Mouse (Mus musculus): ENCODE measurements around the gene Ndufc1. TPM values are rescaled to one million over a fixed set of nuclear protein-coding genes. Genes with fewer than 3 reads are reported as not detected.
A peak's percentile ranks its signal among the peaks of the same experiment; 100 is the strongest.

Ndufc1 gene
- polyA plus RNA-seq, 1 experiment = 44.9 TPM

DNA sequence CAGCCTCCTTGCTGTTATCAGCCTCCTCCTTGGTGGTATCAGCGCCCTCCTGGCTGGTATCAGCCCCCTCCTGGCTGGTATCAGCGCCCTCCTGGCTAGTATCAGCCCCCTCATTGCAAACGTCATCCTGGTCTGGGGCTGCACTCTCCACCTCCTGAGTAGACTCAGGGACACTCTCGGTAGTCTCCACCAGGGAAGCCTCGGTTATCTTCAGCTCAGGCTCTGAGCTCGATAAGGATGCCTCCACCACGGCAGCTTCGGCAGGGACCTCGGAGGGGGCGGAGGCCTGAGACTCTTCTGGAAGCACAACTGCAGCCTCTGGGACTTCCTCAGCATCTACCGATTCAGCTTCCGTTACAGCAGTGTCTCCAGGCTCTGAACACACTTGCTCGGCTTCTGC, 19.9 kb downstream of the Ndufc1 start:
- no peaks in the 10 kb centered on the region for H3K36me3 ChIP-seq (ENCODE audit: control insufficient read depth, insufficient read depth, low read length)
- no peak for TF ChIP-seq CTCF (IDR thresholded peaks at IDR 0.05; ENCODE audit: extremely low read depth, insufficient read depth, insufficient read length, insufficient replicate concordance)
- no peak for TF ChIP-seq POLR2A (IDR thresholded peaks at IDR 0.05; ENCODE audit: low read depth, low read length)
- H3K27me3 ChIP-seq (ENCODE audit: control insufficient read depth, insufficient read depth, low read length) = no peaks in the 10 kb centered on the region
- DNase-seq (ENCODE audit: low read depth in 1 of 2, low spot score in 2 of 2) = no peak
- 7% methylated on average over 13 of the region's 13 CpGs for WGBS
- peak overlapping the region; percentile 9; the same call in 1 of the 2 replicates for H3K4me3 ChIP-seq (ENCODE audit: extremely low read depth, insufficient read depth, insufficient read length)
- no peak overlapping the region for H3K27ac ChIP-seq (ENCODE audit: insufficient read depth, low read length)
- H3K4me1 ChIP-seq (ENCODE audit: control insufficient read depth, insufficient read depth, insufficient read length) = peaks cover 3% of the 10 kb centered on the region

- no peaks in the 10 kb centered on the region for H3K36me3 ChIP-seq (ENCODE audit: control insufficient read depth, insufficient read depth, low read length)
- WGBS = 89% methylated on average over 8 of the region's 8 CpGs
- H3K27ac ChIP-seq (ENCODE audit: insufficient read depth, low read length) = no peak overlapping the region
- no peaks in the 10 kb centered on the region for H3K27me3 ChIP-seq (ENCODE audit: control insufficient read depth, insufficient read depth, low read length)
- H3K4me1 ChIP-seq (ENCODE audit: control insufficient read depth, insufficient read depth, insufficient read length) = peaks cover 3% of the 10 kb centered on the region
- H3K4me3 ChIP-seq (ENCODE audit: extremely low read depth, insufficient read depth, insufficient read length) = no peak overlapping the region
- TF ChIP-seq CTCF (IDR thresholded peaks at IDR 0.05; ENCODE audit: extremely low read depth, insufficient read depth, insufficient read length, insufficient replicate concordance) = no peak
- TF ChIP-seq POLR2A (IDR thresholded peaks at IDR 0.05; ENCODE audit: low read depth, low read length) = no peak
- DNase-seq (ENCODE audit: low read depth in 1 of 2, low spot score in 2 of 2) = no peak
Observed at GRCm38 (mm10) chr3:51387868-51388381, 20.9 kb downstream of the Ndufc1 start.

DNA sequence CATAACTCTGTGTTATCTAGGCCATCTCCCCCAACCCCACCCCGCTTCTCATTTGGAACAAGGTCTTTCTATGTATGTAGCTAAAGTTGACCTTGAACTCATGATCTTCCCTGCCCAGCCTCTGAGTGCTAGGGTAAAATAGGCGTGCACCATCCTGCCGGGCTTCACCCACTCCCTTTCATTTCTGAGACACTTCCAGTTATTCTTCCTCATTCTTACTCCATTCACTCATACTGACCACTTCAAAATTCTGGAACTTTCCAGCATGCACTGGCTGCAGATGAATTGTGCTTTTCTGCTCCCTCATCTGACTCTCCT, 21.7 kb downstream of the Ndufc1 start:
- WGBS = 82% methylated on average over 3 of the region's 3 CpGs
- no peak for DNase-seq (ENCODE audit: low read depth in 1 of 2, low spot score in 2 of 2)
- no peak for TF ChIP-seq CTCF (IDR thresholded peaks at IDR 0.05; ENCODE audit: extremely low read depth, insufficient read depth, insufficient read length, insufficient replicate concordance)
- TF ChIP-seq POLR2A (IDR thresholded peaks at IDR 0.05; ENCODE audit: low read depth, low read length) = no peak
- no peaks in the 10 kb centered on the region for H3K36me3 ChIP-seq (ENCODE audit: control insufficient read depth, insufficient read depth, low read length)
- H3K4me3 ChIP-seq (ENCODE audit: extremely low read depth, insufficient read depth, insufficient read length) = no peak overlapping the region
- H3K27ac ChIP-seq (ENCODE audit: insufficient read depth, low read length) = no peak overlapping the region
- H3K27me3 ChIP-seq (ENCODE audit: control insufficient read depth, insufficient read depth, low read length) = no peaks in the 10 kb centered on the region
- H3K4me1 ChIP-seq (ENCODE audit: control insufficient read depth, insufficient read depth, insufficient read length) = peaks cover 3% of the 10 kb centered on the region

- peaks cover 3% of the 10 kb centered on the region for H3K4me1 ChIP-seq (ENCODE audit: control insufficient read depth, insufficient read depth, insufficient read length)
- 76% methylated on average over 12 of the region's 12 CpGs for WGBS
- no peak overlapping the region for H3K4me3 ChIP-seq (ENCODE audit: extremely low read depth, insufficient read depth, insufficient read length)
- no peak overlapping the region for H3K27ac ChIP-seq (ENCODE audit: insufficient read depth, low read length)
- H3K36me3 ChIP-seq (ENCODE audit: control insufficient read depth, insufficient read depth, low read length) = no peaks in the 10 kb centered on the region
- TF ChIP-seq CTCF (IDR thresholded peaks at IDR 0.05; ENCODE audit: extremely low read depth, insufficient read depth, insufficient read length, insufficient replicate concordance) (no peak), POLR2A (IDR thresholded peaks at IDR 0.05; ENCODE audit: low read depth, low read length) (no peak)
- no peaks in the 10 kb centered on the region for H3K27me3 ChIP-seq (ENCODE audit: control insufficient read depth, insufficient read depth, low read length)
- no peak for DNase-seq (ENCODE audit: low read depth in 1 of 2, low spot score in 2 of 2)
Observed at GRCm38 (mm10) chr3:51386441-51387133, 22.2 kb downstream of the Ndufc1 start.

DNA sequence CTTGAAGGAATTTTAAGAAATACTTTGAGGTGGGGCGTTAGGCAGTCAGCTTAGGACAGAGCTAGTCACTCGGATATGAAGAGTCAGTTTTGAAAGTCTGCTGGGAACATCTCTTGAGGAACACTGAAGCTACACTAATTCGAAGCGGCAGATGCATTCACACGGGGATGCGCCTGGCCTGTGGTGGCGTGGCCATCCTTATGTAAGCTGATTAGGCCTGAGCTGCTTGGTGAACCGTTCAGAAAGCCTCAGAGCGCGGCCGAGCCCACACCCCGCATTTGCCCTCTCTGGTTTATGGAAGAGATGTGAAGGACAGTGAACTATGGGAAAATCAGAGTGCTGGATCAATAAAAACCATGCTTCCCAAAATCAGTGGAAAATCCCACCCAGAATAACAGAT, 25.4 kb downstream of the Ndufc1 start:
- Histone ChIP-seq H3K4me3 (ENCODE audit: extremely low read depth, insufficient read depth, insufficient read length) (no peak overlapping the region), H3K4me1 (ENCODE audit: control insufficient read depth, insufficient read depth, insufficient read length) (no peaks in the 10 kb centered on the region; the same call in 1 of the 2 replicates), H3K36me3 (ENCODE audit: control insufficient read depth, insufficient read depth, low read length) (no peaks in the 10 kb centered on the region), H3K27me3 (ENCODE audit: control insufficient read depth, insufficient read depth, low read length) (no peaks in the 10 kb centered on the region), H3K27ac (ENCODE audit: insufficient read depth, low read length) (no peak overlapping the region)
- no peak for DNase-seq (ENCODE audit: low read depth in 1 of 2, low spot score in 2 of 2)
- no peak for TF ChIP-seq POLR2A (IDR thresholded peaks at IDR 0.05; ENCODE audit: low read depth, low read length)
- no peak for TF ChIP-seq CTCF (IDR thresholded peaks at IDR 0.05; ENCODE audit: extremely low read depth, insufficient read depth, insufficient read length, insufficient replicate concordance)
- 87% methylated on average over 12 of the region's 12 CpGs for WGBS

- no peak overlapping the region for H3K4me3 ChIP-seq (ENCODE audit: extremely low read depth, insufficient read depth, insufficient read length)
- no peaks in the 10 kb centered on the region for H3K36me3 ChIP-seq (ENCODE audit: control insufficient read depth, insufficient read depth, low read length)
- H3K27me3 ChIP-seq (ENCODE audit: control insufficient read depth, insufficient read depth, low read length) = no peaks in the 10 kb centered on the region
- no peak for DNase-seq (ENCODE audit: low read depth in 1 of 2, low spot score in 2 of 2)
- no peak overlapping the region for H3K27ac ChIP-seq (ENCODE audit: insufficient read depth, low read length)
- TF ChIP-seq CTCF (IDR thresholded peaks at IDR 0.05; ENCODE audit: extremely low read depth, insufficient read depth, insufficient read length, insufficient replicate concordance) (no peak), POLR2A (IDR thresholded peaks at IDR 0.05; ENCODE audit: low read depth, low read length) (no peak)
- no peaks in the 10 kb centered on the region; the same call in 1 of the 2 replicates for H3K4me1 ChIP-seq (ENCODE audit: control insufficient read depth, insufficient read depth, insufficient read length)
- WGBS = 57% methylated on average over 3 of the region's 5 CpGs
Observed at GRCm38 (mm10) chr3:51380660-51381014, 28.2 kb downstream of the Ndufc1 start.
